Mouse (Mus musculus) left cerebral cortex, postnatal 14 days (tissue): ENCODE data around the gene Mfge8. TPM values are rescaled to one million over a fixed set of nuclear protein-coding genes. Genes with fewer than 3 reads are reported as not detected.
A peak's percentile ranks its signal among the peaks of the same experiment; 100 is the strongest.

Source experiments
- DNase-seq, 2 experiments: peaks; one replicate each; pipeline ENCODE4 v3.0.0; 2021 to 2022; ENCODE audit warnings: low spot score in 2 of 2, mixed read lengths in 1 of 2
- intact Hi-C: fragments of 180-260 bp; cut with DNase I; formaldehyde crosslinking; loops from one replicate; pipeline ENCODE4 v1.15.1; 2025
- long read RNA-seq, 2 experiments: library from polyadenylated mRNA; stranded (forward); transcript quantifications; one replicate each; pipeline ENCODE4 v2.0.0; 2021
- total RNA-seq, 2 experiments: library from RNA; stranded (reverse); gene quantifications; 2 replicates each; pipeline ENCODE4 v1.2.3; 2021

The Mfge8 gene
- total RNA-seq, result 100 to 1,000 TPM; 144 to 165 TPM
- long read RNA-seq, experiment 1, transcript Mfge8-201 (10 exons, 2,125 nt), result minor isoform, 12 of 224 reads
- long read RNA-seq, experiment 1, transcript Mfge8-202 (9 exons, 2,008 nt), result major isoform, 199 of 224 reads
- long read RNA-seq, experiment 1, partial matches to known transcripts, result 2 of 224 reads
- long read RNA-seq, experiment 1, other reads (novel, unspliced or antisense), result 7 of 224 reads
- long read RNA-seq, experiment 2, transcript Mfge8-201 (10 exons, 2,125 nt), result minor isoform, 8 of 224 reads
- long read RNA-seq, experiment 2, transcript Mfge8-202 (9 exons, 2,008 nt), result major isoform, 206 of 224 reads
- long read RNA-seq, experiment 2, partial matches to known transcripts, result 5 of 224 reads
- long read RNA-seq, experiment 2, other reads (novel, unspliced or antisense), result 2 of 224 reads

DNA sequence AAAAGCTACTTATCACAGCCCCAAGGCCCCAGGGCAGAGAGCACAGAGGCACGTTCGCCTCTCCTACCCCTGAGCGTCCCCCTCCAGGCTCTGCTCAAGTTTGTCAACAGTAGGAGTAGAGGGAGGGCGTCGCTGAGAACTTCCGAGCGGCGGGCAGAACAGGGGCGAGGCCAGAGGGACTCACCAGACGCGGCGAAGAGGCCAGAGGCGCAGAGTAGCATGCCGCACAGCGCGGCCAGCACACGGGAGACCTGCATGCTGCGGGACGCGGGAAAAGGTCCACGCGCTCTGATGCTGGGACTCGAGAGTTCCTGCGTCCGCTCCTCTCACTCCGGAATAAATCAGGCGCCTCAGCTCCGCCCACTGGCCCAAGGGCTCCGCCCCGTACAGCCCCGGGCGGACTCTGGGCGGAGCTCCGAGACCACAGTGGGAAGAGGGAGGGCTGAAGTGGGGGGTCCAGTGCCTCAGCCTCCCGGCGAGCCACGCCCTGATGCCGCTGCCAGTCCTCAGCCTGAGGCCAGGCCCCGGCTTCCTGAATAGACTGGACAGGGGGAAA, at the start of gene Mfge8:
TSS of gene Mfge8 (minus strand) at position 350 of the 556 bp plus-strand sequence.
- intact Hi-C loops, result loop anchor here (5.0 kb wide), 1 partner anchor 44 kb away; no protein-coding TSS in a partner anchor
- DNase-seq, result peak; percentile 37 to 68

DNA sequence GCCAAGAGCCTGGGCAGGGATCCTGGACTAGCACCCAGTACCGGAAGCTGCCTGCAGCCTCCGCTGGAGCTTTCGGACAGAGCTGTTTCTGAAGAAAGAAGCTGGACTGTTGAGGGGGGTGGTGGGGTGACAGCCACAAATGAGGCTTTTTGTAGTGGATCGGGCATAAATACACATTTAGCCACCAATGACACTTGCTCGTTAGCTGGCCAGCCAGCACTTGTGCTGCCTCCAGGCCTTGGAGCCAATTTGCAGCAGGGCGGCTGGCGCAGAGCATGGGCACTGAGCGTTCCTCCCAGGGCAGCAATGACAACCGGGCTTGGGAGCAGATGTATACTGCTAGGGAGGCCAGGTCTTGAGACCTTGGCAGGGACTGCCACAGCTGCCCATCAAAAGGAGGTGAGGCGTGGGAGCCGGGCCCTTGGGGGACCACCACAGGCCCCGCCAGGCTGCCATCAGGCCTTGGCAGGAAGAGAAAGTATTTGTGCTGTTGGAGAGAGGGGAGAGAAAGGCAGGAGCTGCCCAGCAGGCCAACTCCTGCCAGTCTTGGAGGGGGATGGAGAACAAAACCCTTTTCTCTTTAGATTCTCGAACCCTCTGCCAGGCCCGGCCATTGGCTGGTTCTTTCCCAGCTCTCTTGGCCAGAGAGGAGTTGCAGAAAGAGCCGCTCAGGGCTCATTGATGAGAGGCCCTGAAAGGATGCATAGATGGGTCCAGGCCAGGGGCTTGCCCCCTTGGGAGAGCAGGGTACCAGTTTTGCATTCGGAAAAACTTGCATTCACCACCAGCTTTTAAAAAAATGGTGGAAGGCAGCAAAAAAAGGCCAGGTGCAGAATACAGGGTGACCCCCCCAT, 45.9 kb upstream of the Mfge8 start:
- intact Hi-C loops, result loop anchor here (5.0 kb wide), 1 partner anchor 47 kb away; the partner anchor contains the start of gene Mfge8
- DNase-seq, result peak; percentile 48 to 72

DNA sequence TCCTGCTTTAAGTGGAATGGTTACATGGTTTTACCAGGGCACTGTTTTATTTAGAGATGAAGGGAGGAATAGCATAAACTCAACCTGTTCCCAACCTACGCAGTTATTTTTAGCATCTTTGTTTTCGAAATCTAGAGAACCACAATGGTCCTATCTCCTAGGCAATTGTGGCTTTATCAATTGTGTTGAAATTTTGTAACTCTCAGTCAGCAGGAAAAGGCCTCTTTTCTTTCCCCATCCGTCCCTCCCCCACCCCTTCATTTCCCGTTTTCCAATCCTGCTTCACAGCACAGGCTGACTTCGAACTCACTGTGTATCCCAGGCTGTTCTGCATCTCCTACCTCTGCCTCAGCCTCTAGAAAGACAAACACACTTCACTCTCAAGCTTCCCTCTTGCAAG, 45.1 kb upstream of the Mfge8 start:
- intact Hi-C loops, result loop anchor here (5.0 kb wide), 1 partner anchor 47 kb away; the partner anchor contains the start of gene Mfge8

DNA sequence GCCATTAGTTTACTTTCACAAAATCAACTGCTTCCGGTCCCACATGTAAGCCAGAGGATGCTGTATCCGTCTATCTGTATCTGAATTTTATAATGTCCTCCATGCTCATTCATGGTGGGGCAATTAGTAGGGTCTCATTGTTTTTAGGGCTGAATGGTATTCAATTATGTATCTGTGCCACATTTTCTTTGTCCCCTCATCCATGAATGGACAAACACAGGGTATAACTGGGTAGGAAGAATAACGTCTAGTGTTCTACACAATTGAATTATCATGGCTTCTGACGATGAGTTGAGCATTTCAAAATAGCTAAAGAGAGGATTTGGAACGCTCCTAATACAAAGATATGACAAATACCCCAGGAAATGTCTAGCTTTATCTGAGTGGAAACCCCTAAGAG, 42.6 kb upstream of the Mfge8 start:
- DNase-seq, result no peak
- intact Hi-C loops, result loop anchor here (5.0 kb wide), 1 partner anchor 44 kb away; the partner anchor contains the start of gene Mfge8

More for the DNA sequence above, 45.1 kb upstream of the Mfge8 start:
- no peak for DNase-seq

DNA sequence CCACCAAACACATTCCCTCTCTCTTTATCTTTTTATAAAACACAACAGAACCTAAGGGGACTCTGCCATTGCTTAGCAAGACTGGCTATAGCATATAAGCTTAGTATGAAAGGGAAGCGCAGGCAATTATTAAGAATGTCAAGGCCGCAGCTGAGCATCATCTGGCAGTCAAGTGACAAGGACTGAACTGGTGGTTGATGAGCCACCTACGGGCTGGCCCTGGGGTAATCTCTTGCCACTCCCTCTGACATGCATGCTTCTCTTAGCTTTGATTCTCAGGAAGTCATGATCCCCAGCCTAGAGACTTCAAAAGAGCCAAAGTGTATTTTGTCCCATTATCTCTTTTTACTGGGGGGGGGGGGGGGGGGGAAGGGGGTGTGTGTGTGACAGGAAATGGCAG, 41.7 kb upstream of the Mfge8 start:
- DNase-seq, result no peak

DNA sequence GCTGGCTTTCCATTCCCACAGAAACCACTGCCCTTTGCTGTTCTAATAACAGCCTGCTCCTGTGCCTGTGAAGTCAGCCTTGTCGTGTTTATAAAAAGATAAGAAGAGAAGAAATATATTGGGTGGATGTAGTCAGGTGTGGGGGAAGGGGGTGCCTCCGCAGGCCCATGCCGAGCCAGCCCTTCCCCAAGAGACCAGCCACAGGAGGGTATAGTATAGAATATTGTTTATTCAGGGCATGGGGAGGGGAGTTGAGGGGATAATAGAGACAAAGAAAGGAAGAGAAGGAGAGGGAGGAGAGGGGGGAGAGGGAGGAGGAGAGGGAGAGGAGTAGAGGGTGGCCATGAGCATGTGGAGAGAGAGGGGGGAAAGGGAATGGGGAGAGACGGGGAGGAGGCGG, 40.4 kb upstream of the Mfge8 start:
- DNase-seq, result no peak

More for the DNA sequence above, 41.7 kb upstream of the Mfge8 start:
- intact Hi-C loops, result loop anchor here (5.0 kb wide), 1 partner anchor 43 kb away; the partner anchor contains the start of gene Mfge8

DNA sequence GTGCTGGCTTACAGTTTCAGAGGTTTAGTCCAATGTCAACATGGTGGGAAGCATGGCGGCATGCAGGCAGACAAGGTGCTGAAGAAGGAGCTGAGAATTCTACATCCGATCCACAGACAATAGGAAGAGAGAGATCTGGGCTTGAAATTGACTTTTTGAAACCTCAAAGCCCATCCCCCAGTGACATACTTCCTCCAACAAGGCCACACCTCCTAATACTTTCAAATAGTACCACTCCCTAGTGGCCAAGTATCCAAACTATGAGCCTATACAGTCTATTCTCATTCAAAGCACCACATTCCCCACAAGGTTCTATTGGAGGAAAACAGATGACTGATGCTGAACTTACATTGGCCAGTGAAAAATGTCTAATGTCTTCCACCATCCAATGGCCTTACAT, 38.7 kb upstream of the Mfge8 start:
- intact Hi-C loops, result no loop called here
- DNase-seq, result no peak

More for the DNA sequence above, 40.4 kb upstream of the Mfge8 start:
- intact Hi-C loops, result no loop called here

DNA sequence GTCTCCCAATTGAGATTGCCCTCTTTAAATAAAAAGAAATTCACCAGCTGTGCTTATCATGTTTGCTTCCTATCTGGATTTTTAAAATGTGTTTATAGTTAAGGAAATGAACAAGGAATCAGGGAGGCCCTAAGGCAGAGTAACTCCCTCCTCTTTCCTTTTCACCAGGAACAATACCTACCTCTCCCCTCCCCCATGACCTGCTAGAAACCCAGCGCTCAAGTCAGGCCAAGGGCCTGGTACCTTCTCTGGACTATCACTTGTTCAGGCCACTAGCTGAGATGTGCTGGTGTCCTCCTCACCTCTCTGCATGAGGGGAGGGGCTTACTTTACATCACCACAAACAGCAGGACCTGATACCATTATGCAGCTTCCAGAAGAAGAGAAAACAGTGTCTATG, 34.6 kb upstream of the Mfge8 start:
- no peak for DNase-seq
- intact Hi-C loops, result no loop called here

DNA sequence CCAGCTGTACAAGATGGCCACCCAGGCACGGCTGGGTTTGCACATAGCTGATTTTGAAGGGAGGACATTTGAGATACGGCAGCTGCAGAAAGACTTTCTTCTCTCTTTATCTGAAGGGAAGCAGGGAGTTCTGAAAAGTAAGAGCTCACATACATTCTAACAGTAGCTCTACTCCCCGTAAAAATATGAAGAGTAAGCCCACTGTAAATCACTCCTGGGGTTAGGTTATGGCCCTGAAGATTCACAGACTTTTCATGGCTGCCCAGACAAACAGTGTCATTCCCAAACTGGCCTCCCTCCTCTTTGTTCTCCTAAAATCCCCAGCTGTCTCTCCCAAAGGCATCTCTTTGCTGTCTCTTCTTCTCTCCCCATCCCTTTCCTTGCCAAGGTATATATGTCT, 24.9 kb upstream of the Mfge8 start:
- no peak for DNase-seq
- intact Hi-C loops, result no loop called here

DNA sequence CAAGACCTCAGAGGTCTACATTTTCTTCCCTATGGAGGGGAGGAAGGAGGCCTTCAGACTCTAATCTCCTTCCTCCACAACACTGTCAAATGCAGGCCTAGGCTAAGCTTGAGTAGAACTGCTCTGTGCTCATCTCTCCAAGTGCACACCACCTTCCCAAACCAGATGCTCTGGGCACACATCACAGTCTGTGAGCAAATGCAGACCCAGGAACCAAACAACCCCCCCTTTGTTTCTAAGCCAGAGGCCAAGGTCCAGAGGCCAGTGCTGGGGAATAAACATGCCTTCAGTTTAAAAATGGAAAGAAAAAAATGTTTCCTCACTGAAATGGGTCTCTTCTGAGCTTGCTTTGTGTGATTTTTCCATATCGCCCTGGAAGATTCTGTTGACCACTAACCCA, 22.9 kb upstream of the Mfge8 start:
- no peak for DNase-seq
- intact Hi-C loops, result no loop called here

DNA sequence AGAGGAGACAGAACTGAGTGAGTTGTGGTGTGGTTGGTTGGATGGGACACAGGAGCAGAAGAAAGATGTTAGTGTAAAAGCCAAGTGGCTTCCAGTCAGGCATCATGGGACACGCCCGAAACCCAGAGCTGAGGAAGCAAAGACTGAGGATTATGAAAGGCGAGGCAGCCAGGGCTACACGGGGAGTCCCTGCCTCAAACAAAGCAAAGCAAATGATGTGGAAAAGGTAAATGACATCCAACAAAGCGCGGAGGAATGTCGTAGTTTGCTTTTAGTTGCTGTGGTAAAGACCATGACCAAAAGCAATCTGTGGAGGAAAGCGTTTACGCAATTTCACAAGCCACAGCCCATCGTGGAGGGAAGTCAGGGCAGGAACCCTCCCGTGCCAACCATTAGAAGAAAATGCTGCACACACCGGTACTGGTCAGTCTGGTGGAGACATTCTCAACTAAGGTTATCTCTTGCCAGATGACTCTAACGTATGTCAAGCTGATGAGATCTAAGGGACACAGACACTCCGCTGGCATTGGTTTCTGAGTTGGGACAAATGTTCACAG, 18.2 kb upstream of the Mfge8 start:
- intact Hi-C loops, result no loop called here
- no peak for DNase-seq

DNA sequence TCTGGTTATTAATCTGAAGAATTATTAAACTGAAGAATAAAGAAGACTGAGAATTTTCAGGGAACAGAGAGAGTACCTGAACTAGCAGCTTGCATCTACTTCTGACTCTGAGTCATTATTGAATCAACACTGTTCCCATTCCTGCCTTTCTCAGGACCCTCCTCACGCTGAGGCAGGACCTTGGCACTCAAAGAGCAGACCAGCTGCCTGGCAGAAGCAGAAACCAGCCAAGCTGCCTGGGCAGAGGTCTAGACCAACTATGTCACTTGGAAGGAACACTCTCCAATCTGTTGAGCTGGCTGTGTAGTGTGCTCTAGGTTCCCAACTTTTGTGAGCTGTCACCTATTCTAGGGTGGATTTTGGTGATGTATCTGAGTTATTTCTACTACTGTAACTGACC, 10.5 kb upstream of the Mfge8 start:
- DNase-seq, result no peak
- intact Hi-C loops, result no loop called here

DNA sequence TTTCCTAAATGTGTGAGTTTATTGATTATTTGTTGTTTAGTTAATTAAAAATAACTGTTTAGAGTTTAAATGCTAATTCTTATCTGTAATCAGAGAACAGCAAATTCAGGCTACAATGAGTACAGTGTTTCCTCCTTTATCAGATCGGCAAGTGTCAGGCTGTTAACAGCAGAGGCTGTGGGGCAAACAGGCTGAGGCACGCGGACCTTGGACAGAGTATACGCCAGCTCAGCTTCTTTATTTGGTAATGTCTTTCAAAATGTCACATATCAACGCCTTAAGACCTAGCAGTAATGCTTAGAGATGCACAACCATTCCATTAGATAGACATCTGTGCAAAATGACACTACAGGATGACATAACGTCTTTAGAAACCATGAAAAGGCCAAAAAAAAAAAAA, 662 bp upstream of the Mfge8 start:
- intact Hi-C loops, result loop anchor here (5.0 kb wide), 1 partner anchor 43 kb away; no protein-coding TSS in a partner anchor
- DNase-seq, result no peak

DNA sequence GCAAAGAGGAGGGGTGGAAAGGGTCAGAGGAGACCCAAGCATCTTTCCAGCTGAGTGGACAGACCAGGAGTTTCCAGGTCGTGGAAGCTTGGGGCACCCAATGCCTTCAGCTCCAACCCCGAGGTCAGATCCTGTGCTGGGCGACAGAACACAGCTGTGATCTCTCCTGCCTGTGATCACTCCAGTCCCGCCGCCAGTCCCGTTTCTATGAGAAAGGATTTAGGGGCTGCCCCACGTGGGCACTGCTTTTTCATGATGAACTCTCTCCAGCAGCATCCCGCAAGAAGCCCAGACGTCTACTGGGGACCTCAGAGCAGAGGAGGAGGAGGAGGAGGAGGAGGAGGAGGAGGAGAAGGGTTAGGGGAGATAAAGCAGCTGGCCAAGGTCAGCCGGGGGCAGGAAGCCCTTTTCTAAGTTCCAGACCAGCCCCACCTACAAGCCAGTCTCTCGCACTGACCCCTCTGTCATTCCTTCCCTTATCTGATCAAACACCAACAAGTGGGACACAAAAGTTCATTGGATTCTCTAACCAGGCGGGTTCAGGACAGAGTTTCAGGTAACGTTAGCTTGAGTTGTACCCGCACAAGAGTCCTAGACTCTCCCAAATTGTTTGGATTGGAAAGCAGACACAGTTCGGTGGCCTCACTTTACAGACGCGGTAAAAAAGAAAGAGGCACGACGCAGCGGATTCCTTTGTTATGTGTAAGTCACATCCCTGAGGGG, 768 bp downstream of the Mfge8 start:
- DNase-seq, result no peak
- intact Hi-C loops, result loop anchor here (5.0 kb wide), 1 partner anchor 44 kb away; no protein-coding TSS in a partner anchor

DNA sequence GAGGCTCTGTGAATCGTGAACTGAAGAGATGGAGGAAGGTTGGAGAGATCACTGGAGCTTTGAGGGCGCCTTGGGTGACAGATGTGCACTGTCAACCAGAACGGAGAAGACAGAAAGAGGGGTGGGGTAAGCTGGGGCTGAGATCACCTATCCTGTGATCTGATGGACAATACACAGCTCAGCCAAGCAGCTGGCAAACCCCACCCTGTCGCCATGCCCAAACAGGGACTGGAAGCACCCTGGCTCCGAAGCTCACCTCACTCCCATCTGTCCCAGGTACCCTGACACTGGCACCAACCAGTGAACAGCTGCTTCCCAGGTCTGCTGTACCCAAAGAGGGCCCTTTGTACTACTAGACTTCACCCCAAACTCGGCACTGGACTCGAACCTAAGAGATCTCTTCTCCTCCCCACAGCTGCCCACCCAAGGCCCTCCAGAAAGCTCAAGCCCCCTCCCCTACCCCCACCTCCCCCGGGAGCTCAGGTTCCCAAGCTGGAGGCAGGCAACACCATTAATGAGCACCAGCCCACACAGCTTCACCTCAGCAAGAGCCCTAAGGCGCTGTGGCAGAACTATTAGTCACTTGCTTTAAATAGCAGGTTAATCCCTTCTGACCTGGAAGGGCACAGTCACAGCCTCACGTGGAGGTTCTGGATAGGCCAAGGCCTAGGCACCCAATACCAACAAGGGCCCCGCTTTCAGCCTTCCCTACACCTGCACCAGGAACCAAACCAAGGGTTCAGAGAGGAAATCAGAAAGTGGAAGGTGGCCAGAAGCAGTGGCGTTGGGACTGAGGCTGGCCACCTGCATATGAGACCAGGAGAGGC, 1.6 kb downstream of the Mfge8 start:
- intact Hi-C loops, result loop anchor here (5.0 kb wide), 1 partner anchor 45 kb away; no protein-coding TSS in a partner anchor
- DNase-seq, result no peak

DNA sequence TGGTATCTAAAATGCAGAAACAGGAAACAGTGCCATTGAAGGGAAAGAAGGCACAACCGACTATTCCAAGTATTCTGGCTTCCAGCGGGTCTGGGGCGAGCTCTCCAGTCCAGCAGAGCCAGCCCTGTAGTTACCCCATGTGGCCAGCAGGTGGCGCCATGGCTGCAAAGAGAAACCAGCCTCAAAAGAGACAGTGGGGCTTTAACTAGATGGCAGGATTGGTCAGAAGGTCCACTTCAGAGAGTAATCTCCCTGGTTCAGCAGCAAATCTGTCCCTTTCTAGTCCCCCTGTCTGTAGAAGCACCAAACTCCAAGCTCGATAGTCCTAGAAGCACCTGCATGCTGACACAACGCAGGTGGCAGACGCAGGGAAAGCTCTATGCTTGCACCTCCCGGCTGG, 8.0 kb downstream of the Mfge8 start:
- intact Hi-C loops, result loop anchor here (2.0 to 5.0 kb wide), 2 partner anchors 88 to 206 kb away; no protein-coding TSS in a partner anchor

DNA sequence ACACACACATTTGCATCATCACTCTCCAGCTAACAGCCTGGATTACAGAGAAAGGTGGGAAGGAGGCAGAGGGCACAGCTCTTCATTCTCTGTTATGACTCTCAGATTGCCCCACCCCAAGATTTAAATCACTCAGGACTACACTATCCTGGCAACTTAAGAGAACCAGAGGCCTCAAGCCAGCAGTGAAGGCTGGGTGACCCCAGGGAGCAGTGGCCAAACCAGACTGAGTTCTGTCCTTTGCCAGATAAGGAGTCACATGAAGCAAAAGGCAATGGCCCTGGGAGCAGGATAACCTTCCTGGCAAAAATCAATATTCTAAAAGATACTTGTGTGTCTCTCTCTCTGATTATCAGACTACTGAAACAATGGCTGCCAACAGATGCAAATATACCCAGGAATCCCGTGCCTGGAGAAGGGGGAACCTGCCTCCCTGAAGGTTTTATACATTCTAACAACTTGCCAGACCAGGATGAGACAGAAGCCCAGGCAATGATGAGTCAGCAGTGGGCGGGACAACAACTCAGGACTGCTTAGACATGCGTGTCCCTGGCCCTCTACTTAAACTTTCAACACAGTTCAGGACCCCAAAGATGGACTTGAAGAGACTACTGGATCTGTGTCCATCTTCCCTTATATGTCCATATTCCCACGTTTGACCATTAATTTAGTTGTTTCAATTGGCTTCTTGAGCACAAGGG, 8.8 kb downstream of the Mfge8 start:
- DNase-seq, result no peak
- intact Hi-C loops, result loop anchor here (2.0 to 5.0 kb wide), 2 partner anchors 89 to 207 kb away; no protein-coding TSS in a partner anchor

More for the DNA sequence above, 8.0 kb downstream of the Mfge8 start:
- DNase-seq, result peak; percentile 83 to 87
